Mouse (Mus musculus): ENCODE results near the gene Mdm2. TPM values are rescaled to one million over a fixed set of nuclear protein-coding genes. Genes with fewer than 3 reads are reported as not detected.

Gene Mdm2
- polyA plus RNA-seq, 2 experiments: 32.9 to 59.9 TPM

GRCm38 (mm10) chr10:117700450-117700849, 10.1 kb downstream of the Mdm2 start:
- no peak overlapping the region for H3K9ac ChIP-seq (ENCODE audit: low read depth, low read length, severe bottlenecking)
- no peaks in the 10 kb centered on the region for H3K9me3 ChIP-seq (ENCODE audit: control insufficient read depth, low read length)
- peaks cover 89% of the 10 kb centered on the region for H3K36me3 ChIP-seq (ENCODE audit: control insufficient read depth, insufficient read depth, low read length)
- 83% methylated on average over 1 of the region's 1 CpGs for WGBS
- no peak overlapping the region for H3K4me3 ChIP-seq (replicated peaks; ENCODE audit: low read length)
- no peak for TF ChIP-seq POLR2A (IDR thresholded peaks at IDR 0.05; ENCODE audit: borderline replicate concordance, extremely low read depth, insufficient read depth, insufficient read length)
- DNase-seq (ENCODE audit: low spot score) (no peak), ATAC-seq (ENCODE audit: low FRiP score, low read depth) (no peak)
- no peaks in the 10 kb centered on the region for H3K4me1 ChIP-seq (ENCODE audit: control insufficient read depth, insufficient read depth, low read length)
- H3K27ac ChIP-seq (replicated peaks; ENCODE audit: low read depth, low read length): no peak overlapping the region
- no peak overlapping the region for H3K4me2 ChIP-seq (replicated peaks; ENCODE audit: low read depth, low read length, severe bottlenecking)
- H3K27me3 ChIP-seq (ENCODE audit: control insufficient read depth, insufficient read depth, low read length): no peaks in the 10 kb centered on the region

GRCm38 (mm10) chr10:117699914-117700313, 10.6 kb downstream of the Mdm2 start:
- H3K9ac ChIP-seq (ENCODE audit: low read depth, low read length, severe bottlenecking): no peak overlapping the region
- no peak overlapping the region for H3K4me3 ChIP-seq (replicated peaks; ENCODE audit: low read length)
- DNase-seq (ENCODE audit: low spot score): no peak
- H3K27me3 ChIP-seq (ENCODE audit: control insufficient read depth, insufficient read depth, low read length): no peaks in the 10 kb centered on the region
- no peak for TF ChIP-seq POLR2A (IDR thresholded peaks at IDR 0.05; ENCODE audit: borderline replicate concordance, extremely low read depth, insufficient read depth, insufficient read length)
- H3K36me3 ChIP-seq (ENCODE audit: control insufficient read depth, insufficient read depth, low read length): peaks cover 89% of the 10 kb centered on the region
- WGBS: 95% methylated on average over 4 of the region's 4 CpGs
- H3K27ac ChIP-seq (replicated peaks; ENCODE audit: low read depth, low read length): no peak overlapping the region
- no peaks in the 10 kb centered on the region for H3K4me1 ChIP-seq (ENCODE audit: control insufficient read depth, insufficient read depth, low read length)
- no peak for ATAC-seq (ENCODE audit: low FRiP score, low read depth)
- H3K4me2 ChIP-seq (replicated peaks; ENCODE audit: low read depth, low read length, severe bottlenecking): no peak overlapping the region
- H3K9me3 ChIP-seq (ENCODE audit: control insufficient read depth, low read length): no peaks in the 10 kb centered on the region

- Histone ChIP-seq H3K36me3 (ENCODE audit: control insufficient read depth, insufficient read depth, low read length) (peaks cover 88% of the 10 kb centered on the region), H3K4me3 (replicated peaks; ENCODE audit: low read length) (no peak overlapping the region), H3K4me1 (ENCODE audit: control insufficient read depth, insufficient read depth, low read length) (no peaks in the 10 kb centered on the region), H3K27ac (replicated peaks; ENCODE audit: low read depth, low read length) (no peak overlapping the region), H3K9me3 (ENCODE audit: control insufficient read depth, low read length) (no peaks in the 10 kb centered on the region), H3K27me3 (ENCODE audit: control insufficient read depth, insufficient read depth, low read length) (no peaks in the 10 kb centered on the region), H3K4me2 (replicated peaks; ENCODE audit: low read depth, low read length, severe bottlenecking) (no peak overlapping the region), H3K9ac (ENCODE audit: low read depth, low read length, severe bottlenecking) (no peak overlapping the region)
- DNase-seq (ENCODE audit: low spot score) (no peak), ATAC-seq (ENCODE audit: low FRiP score, low read depth) (no peak)
- 97% methylated on average over 10 of the region's 10 CpGs for WGBS
- no peak for TF ChIP-seq POLR2A (IDR thresholded peaks at IDR 0.05; ENCODE audit: borderline replicate concordance, extremely low read depth, insufficient read depth, insufficient read length)
These were observed 12.0 kb downstream of the Mdm2 start for GRCm38 (mm10) chr10:117698313-117699138.

- Histone ChIP-seq H3K4me3 (replicated peaks; ENCODE audit: low read length) (no peak overlapping the region), H3K27ac (replicated peaks; ENCODE audit: low read depth, low read length) (no peak overlapping the region), H3K4me1 (ENCODE audit: control insufficient read depth, insufficient read depth, low read length) (no peaks in the 10 kb centered on the region), H3K9me3 (ENCODE audit: control insufficient read depth, low read length) (no peaks in the 10 kb centered on the region), H3K9ac (ENCODE audit: low read depth, low read length, severe bottlenecking) (no peak overlapping the region), H3K4me2 (replicated peaks; ENCODE audit: low read depth, low read length, severe bottlenecking) (no peak overlapping the region), H3K27me3 (ENCODE audit: control insufficient read depth, insufficient read depth, low read length) (no peaks in the 10 kb centered on the region), H3K36me3 (ENCODE audit: control insufficient read depth, insufficient read depth, low read length) (peaks cover 86% of the 10 kb centered on the region)
- ATAC-seq (ENCODE audit: low FRiP score, low read depth): no peak
- TF ChIP-seq POLR2A (IDR thresholded peaks at IDR 0.05; ENCODE audit: borderline replicate concordance, extremely low read depth, insufficient read depth, insufficient read length): no peak
- DNase-seq (ENCODE audit: low spot score): no peak
- 93% methylated on average over 3 of the region's 3 CpGs for WGBS
These were observed 12.9 kb downstream of the Mdm2 start for GRCm38 (mm10) chr10:117697561-117698115.

DNA sequence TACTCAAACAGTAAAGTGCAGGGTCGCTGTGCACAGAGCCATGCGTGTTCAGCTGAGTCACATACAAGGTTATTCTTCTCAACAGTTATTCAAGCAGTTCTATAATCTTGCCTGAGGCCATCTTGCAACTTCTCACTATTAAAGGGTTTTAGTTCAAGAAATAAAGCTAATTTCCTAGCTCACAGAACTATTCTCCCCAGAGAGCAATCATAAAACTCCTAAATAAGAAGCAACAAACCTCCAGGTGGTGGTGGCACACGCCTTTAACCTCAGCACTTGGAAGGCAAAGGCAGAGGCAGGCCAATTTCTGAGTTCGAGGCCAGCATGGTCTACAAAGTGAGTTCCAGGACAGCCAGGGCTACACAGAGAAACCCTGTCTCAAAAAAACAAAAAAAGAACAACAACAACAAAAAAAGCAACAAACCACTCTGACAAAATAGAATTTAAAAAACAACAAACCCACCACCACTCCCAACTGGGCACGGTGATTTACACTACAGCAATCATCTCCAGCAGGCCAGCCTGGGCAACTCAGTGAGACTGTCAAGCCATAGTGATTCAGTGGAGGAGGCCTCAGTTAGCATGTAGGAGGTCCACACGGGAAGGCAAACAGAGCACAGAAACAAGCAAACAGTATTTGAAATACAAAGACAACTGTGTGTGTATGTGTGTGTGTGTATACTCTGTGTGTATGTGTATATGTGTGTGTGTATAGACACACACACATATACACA, 13.6 kb downstream of the Mdm2 start:
- DNase-seq (ENCODE audit: low spot score) (no peak), ATAC-seq (ENCODE audit: low FRiP score, low read depth) (no peak)
- Histone ChIP-seq H3K27me3 (ENCODE audit: control insufficient read depth, insufficient read depth, low read length) (no peaks in the 10 kb centered on the region), H3K9me3 (ENCODE audit: control insufficient read depth, low read length) (no peaks in the 10 kb centered on the region), H3K36me3 (ENCODE audit: control insufficient read depth, insufficient read depth, low read length) (peaks cover 87% of the 10 kb centered on the region), H3K4me3 (replicated peaks; ENCODE audit: low read length) (no peak overlapping the region), H3K27ac (replicated peaks; ENCODE audit: low read depth, low read length) (no peak overlapping the region), H3K4me2 (replicated peaks; ENCODE audit: low read depth, low read length, severe bottlenecking) (no peak overlapping the region), H3K9ac (ENCODE audit: low read depth, low read length, severe bottlenecking) (no peak overlapping the region), H3K4me1 (ENCODE audit: control insufficient read depth, insufficient read depth, low read length) (no peaks in the 10 kb centered on the region)
- TF ChIP-seq POLR2A (IDR thresholded peaks at IDR 0.05; ENCODE audit: borderline replicate concordance, extremely low read depth, insufficient read depth, insufficient read length): no peak
- WGBS: 84% methylated on average over 6 of the region's 6 CpGs

All from limb, embryonic 14.5 days (tissue).